Mouse (Mus musculus): ENCODE results near the gene Ezh1.

Ezh1 gene

DNA sequence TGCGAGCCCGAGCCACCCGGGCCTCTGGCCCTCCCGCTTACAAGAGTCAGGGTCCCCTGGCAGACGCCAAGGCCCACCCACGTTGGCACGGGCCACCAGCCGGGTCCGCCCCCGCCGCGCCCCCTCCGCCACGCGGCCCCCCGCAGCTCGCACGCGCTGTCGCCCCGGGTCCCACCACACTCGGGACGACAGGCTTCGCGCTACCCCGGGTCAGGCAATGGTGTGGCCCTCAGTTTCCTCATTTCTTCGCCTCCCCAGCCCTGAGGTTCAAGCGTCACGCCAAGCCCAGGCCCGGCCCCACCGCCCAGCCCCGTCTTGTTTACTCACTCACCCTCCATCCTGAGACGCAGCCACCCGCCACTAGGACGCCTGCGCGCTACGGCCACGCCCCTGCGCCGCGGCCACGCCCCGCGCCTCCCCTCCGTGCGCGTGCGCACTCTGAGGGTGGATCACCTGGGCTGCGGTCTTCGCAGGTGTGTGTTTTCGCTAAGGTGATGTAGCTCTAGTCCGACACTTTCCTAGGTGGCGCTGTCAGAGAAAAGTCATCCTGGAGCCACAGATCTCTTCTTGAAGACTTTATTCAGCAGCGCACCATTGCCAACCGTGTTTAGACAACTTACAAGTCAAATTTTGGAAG, at the start of gene Ezh1:
TSS of gene Ezh1 (minus strand) at position 399 of the 637 bp plus-strand sequence.
- peaks cover 56% of the 10 kb centered on the region for H3K4me1 ChIP-seq (replicated peaks; ENCODE audit: low read depth, low read length)
- TF ChIP-seq POU5F1 (IDR thresholded peaks at IDR 0.05; ENCODE audit: borderline replicate concordance, low read length) (no peak), CTCF (conservative IDR thresholded peaks at IDR 0.05; ENCODE audit: low read length) (no peak; the same call in 1 of the 2 replicates), NANOG (IDR thresholded peaks at IDR 0.05; ENCODE audit: borderline replicate concordance, low read length) (no peak)
- H3K36me3 ChIP-seq (ENCODE audit: insufficient read depth, low read length): peaks cover 4% of the 10 kb centered on the region; the same call in 1 of the 2 replicates
- H3K4me3 ChIP-seq (replicated peaks; ENCODE audit: low read length): peak within 1 kb of the TSS; percentile 86
- no peaks in the 10 kb centered on the region for H3K27me3 ChIP-seq (ENCODE audit: insufficient read depth, low read length)
- no peaks in the 10 kb centered on the region for H3K9me3 ChIP-seq (ENCODE audit: low read length)

DNA sequence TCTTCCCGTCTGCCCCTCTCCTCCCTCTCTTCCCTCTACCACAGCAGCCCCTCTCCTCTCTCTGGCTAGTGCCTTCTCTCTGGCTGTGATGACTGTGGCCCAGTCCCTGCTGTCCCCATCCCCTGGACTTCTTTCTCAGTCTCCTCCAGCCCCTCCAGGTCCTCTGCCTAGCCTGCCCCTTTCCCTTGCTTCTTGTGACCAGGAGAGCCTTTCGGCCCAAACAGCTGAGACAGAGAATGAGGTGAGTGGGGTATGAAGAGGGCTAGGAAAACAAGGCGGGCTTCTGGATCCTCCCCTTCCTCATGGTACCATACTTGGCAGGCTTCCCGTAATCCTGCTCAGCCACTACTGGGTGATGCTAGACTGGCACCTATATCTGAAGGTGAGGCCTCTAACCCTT, 49.0 kb upstream of the Ezh1 start:
- peaks cover 12% of the 10 kb centered on the region for H3K36me3 ChIP-seq (ENCODE audit: insufficient read depth, low read length)
- H3K27me3 ChIP-seq (ENCODE audit: insufficient read depth, low read length): peaks cover 60% of the 10 kb centered on the region
- peaks cover 47% of the 10 kb centered on the region for H3K4me1 ChIP-seq (replicated peaks; ENCODE audit: low read depth, low read length)
- H3K4me3 ChIP-seq (replicated peaks; ENCODE audit: low read length): no peak overlapping the region
- no peaks in the 10 kb centered on the region for H3K9me3 ChIP-seq (ENCODE audit: low read length)
- TF ChIP-seq POU5F1 (IDR thresholded peaks at IDR 0.05; ENCODE audit: borderline replicate concordance, low read length): no peak
- TF ChIP-seq NANOG (IDR thresholded peaks at IDR 0.05; ENCODE audit: borderline replicate concordance, low read length): no peak
- TF ChIP-seq CTCF (conservative IDR thresholded peaks at IDR 0.05; ENCODE audit: low read length): no peak

DNA sequence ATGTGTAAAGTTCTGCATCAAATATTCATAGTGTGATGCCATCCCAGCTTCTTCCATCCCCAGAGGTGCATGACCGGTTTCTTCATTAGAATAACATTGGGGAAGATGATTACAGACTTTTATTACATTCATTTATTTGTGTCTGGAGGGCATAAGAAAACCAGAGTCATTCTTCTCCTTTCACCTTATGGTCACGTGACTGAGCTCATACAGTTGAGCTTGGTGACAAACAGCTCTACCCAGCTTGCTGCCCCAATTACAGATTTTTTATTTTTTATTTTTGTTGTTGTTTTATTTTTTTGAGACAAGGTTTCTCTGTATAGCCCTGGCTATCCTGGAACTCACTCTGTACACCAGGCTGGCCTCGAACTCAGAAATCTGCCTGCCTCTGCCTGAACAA, 46.2 kb upstream of the Ezh1 start:
- Histone ChIP-seq H3K27me3 (ENCODE audit: insufficient read depth, low read length) (peaks cover 60% of the 10 kb centered on the region), H3K4me1 (replicated peaks; ENCODE audit: low read depth, low read length) (peaks cover 39% of the 10 kb centered on the region), H3K9me3 (ENCODE audit: low read length) (no peaks in the 10 kb centered on the region), H3K4me3 (replicated peaks; ENCODE audit: low read length) (no peak overlapping the region), H3K36me3 (ENCODE audit: insufficient read depth, low read length) (peaks cover 9% of the 10 kb centered on the region)
- TF ChIP-seq NANOG (IDR thresholded peaks at IDR 0.05; ENCODE audit: borderline replicate concordance, low read length): no peak
- TF ChIP-seq POU5F1 (IDR thresholded peaks at IDR 0.05; ENCODE audit: borderline replicate concordance, low read length): no peak
- no peak for TF ChIP-seq CTCF (conservative IDR thresholded peaks at IDR 0.05; ENCODE audit: low read length)

DNA sequence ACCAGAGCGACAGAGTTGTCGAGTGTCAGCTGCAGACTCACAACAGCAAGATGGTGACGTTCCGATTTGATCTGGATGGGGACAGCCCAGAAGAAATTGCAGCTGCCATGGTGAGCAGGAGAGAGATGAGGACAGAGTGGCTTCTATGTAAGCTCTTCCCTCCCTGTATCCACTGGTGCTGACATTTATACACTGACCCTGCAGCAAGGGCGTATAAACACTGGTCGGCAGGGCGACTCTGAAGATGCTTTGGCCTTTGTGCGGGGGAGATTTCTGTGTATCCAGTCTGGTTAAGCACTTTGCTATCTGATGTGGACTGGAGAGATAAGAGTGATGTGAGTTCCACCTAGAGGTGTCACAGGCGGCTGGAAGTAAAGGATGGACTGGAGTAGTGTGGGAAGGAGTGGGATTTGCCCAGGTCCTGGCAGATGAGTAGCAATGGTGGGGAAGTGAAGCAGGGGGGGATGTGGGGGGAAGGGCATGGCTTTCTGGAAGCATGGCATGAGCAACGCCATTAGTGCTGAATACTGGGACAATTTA, 43.4 kb upstream of the Ezh1 start:
- TF ChIP-seq NANOG (IDR thresholded peaks at IDR 0.05; ENCODE audit: borderline replicate concordance, low read length) (no peak), POU5F1 (IDR thresholded peaks at IDR 0.05; ENCODE audit: borderline replicate concordance, low read length) (no peak)
- Histone ChIP-seq H3K4me1 (replicated peaks; ENCODE audit: low read depth, low read length) (peaks cover 22% of the 10 kb centered on the region), H3K4me3 (replicated peaks; ENCODE audit: low read length) (no peak overlapping the region), H3K27me3 (ENCODE audit: insufficient read depth, low read length) (peaks cover 59% of the 10 kb centered on the region), H3K36me3 (ENCODE audit: insufficient read depth, low read length) (no peaks in the 10 kb centered on the region), H3K9me3 (ENCODE audit: low read length) (no peaks in the 10 kb centered on the region)

DNA sequence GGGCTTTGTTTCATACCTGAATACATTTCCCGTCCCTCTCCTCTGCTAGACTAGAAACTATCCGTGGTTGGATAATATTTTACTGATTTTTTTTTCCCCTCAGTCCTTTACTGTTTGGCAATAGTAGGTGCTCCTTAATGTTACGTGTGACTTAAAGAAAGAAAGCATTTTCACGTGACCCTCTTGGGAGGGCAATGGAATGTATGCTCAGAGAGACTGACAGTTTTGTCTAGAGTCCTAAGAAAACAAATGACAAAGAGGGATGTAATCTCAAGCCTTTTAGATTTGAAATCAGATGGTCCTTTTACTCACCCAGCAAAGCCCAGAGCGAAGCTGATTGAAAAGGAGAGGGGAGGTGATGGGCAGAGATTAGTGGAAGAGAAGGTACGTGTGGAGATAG, 39.6 kb upstream of the Ezh1 start:
- no peaks in the 10 kb centered on the region for H3K36me3 ChIP-seq (ENCODE audit: insufficient read depth, low read length)
- peaks cover 75% of the 10 kb centered on the region for H3K27me3 ChIP-seq (ENCODE audit: insufficient read depth, low read length)
- H3K9me3 ChIP-seq (ENCODE audit: low read length): no peaks in the 10 kb centered on the region
- TF ChIP-seq CTCF (conservative IDR thresholded peaks at IDR 0.05; ENCODE audit: low read length) (no peak), NANOG (IDR thresholded peaks at IDR 0.05; ENCODE audit: borderline replicate concordance, low read length) (no peak), POU5F1 (IDR thresholded peaks at IDR 0.05; ENCODE audit: borderline replicate concordance, low read length) (no peak)
- H3K4me3 ChIP-seq (replicated peaks; ENCODE audit: low read length): no peak overlapping the region
- H3K4me1 ChIP-seq (replicated peaks; ENCODE audit: low read depth, low read length): peaks cover 53% of the 10 kb centered on the region

DNA sequence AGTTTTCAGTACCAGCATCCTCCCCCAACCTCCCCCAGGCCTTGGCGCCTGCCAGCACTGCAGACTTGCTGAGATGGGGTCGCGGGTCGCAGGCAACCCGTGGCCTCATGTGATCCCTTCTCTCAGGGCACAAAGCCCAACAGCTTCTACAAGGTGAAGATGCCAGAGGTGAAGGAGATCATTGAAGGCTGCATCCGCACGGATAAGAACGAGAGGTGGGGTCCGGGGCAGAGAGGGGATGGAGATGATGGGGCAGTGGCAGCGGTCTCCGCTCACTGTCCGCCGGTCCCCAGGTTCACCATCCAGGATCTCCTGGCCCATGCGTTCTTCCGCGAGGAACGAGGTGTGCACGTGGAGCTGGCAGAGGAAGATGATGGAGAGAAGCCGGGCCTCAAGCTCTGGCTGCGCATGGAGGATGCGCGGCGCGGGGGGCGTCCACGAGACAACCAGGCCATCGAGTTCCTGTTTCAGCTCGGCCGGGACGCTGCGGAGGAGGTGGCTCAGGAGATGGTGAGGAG, 38.8 kb upstream of the Ezh1 start:
- TF ChIP-seq CTCF (conservative IDR thresholded peaks at IDR 0.05; ENCODE audit: low read length) (no peak), POU5F1 (IDR thresholded peaks at IDR 0.05; ENCODE audit: borderline replicate concordance, low read length) (no peak), NANOG (IDR thresholded peaks at IDR 0.05; ENCODE audit: borderline replicate concordance, low read length) (no peak)
- Histone ChIP-seq H3K4me3 (replicated peaks; ENCODE audit: low read length) (peak overlapping the region; percentile 71), H3K9me3 (ENCODE audit: low read length) (no peaks in the 10 kb centered on the region), H3K27me3 (ENCODE audit: insufficient read depth, low read length) (peaks cover 74% of the 10 kb centered on the region), H3K36me3 (ENCODE audit: insufficient read depth, low read length) (no peaks in the 10 kb centered on the region), H3K4me1 (replicated peaks; ENCODE audit: low read depth, low read length) (peaks cover 60% of the 10 kb centered on the region)

DNA sequence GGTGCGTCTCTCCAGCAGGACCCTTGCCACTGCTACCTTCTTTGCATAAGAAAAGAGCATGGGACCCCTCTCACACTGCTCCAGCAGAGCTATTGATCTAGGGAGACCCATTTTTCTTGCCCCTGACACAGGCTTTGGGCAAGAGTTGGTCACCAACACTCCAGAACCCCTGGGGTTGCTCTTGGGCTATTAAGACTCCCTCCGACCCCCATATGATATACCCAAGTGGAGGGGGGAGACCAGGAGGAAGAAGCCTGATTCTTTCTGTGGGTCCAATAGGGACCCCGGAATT, 37.7 kb upstream of the Ezh1 start:
- H3K9me3 ChIP-seq (ENCODE audit: low read length): no peaks in the 10 kb centered on the region

DNA sequence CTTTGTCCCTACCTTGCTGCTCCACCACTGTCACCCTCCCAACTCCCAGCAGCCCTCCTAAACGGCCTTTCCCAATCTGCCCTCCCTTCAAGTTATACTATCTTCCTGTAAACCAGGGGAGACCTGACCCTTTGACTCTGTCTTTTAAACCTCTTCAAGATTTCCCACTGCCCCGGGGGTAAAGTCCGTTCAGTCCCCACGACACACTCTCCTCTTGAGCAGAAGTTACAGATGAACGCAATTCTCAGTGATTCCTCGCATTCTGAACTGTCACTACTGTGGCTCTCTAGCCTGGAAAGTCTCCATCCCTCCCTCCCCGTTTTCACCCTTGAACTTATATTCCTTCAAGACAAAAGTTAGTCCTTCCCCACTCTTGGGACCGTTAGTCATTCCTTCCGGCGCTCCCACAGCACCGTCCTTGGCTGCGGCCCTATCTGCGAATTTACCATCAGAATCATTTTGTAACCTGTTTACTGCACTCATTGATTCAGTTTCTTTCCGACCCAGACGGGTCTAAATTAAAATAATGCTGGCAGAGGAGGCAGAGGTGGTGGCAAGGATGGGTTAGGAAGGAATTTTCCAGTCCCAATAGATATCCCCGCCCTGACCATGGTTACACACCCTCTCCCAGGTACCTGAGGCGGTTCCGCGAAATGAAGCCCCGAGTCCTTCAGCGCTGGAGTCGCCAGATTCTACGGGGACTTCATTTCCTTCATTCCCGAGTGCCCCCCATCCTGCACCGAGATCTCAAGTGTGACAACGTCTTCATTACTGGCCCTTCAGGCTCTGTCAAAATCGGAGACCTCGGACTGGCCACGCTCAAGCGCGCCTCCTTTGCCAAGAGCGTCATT, 37.1 kb upstream of the Ezh1 start:
- H3K27me3 ChIP-seq (ENCODE audit: insufficient read depth, low read length): peaks cover 67% of the 10 kb centered on the region
- TF ChIP-seq NANOG (IDR thresholded peaks at IDR 0.05; ENCODE audit: borderline replicate concordance, low read length) (no peak), POU5F1 (IDR thresholded peaks at IDR 0.05; ENCODE audit: borderline replicate concordance, low read length) (no peak), CTCF (conservative IDR thresholded peaks at IDR 0.05; ENCODE audit: low read length) (no peak)
- H3K4me1 ChIP-seq (replicated peaks; ENCODE audit: low read depth, low read length): peaks cover 69% of the 10 kb centered on the region
- H3K36me3 ChIP-seq (ENCODE audit: insufficient read depth, low read length): peaks cover 12% of the 10 kb centered on the region
- H3K4me3 ChIP-seq (replicated peaks; ENCODE audit: low read length): 0 out of 2 replicates have a peak overlapping the region, but pooled peaks have one; percentile 17
- H3K9me3 ChIP-seq (ENCODE audit: low read length): no peaks in the 10 kb centered on the region

More for the DNA sequence above, 37.7 kb upstream of the Ezh1 start:
- H3K4me3 ChIP-seq (replicated peaks; ENCODE audit: low read length): 0 out of 2 replicates have a peak overlapping the region, but pooled peaks have one; percentile 17
- H3K36me3 ChIP-seq (ENCODE audit: insufficient read depth, low read length): peaks cover 6% of the 10 kb centered on the region
- H3K4me1 ChIP-seq (replicated peaks; ENCODE audit: low read depth, low read length): peaks cover 66% of the 10 kb centered on the region
- peaks cover 72% of the 10 kb centered on the region for H3K27me3 ChIP-seq (ENCODE audit: insufficient read depth, low read length)
- TF ChIP-seq CTCF (conservative IDR thresholded peaks at IDR 0.05; ENCODE audit: low read length) (no peak), POU5F1 (IDR thresholded peaks at IDR 0.05; ENCODE audit: borderline replicate concordance, low read length) (no peak), NANOG (IDR thresholded peaks at IDR 0.05; ENCODE audit: borderline replicate concordance, low read length) (no peak)
